Mouse (Mus musculus): Measurements from ENCODE around the gene Creg1. TPM values are rescaled to one million over a fixed set of nuclear protein-coding genes. Genes with fewer than 3 reads are reported as not detected.
A peak's percentile ranks its signal among the peaks of the same experiment; 100 is the strongest.

Gene Creg1
- polyA plus RNA-seq (2014; fragmentation: Nextera tagmentation; extraction: Ambion mirVana) = 33.6 and 41.6 TPM in 2 replicates

DNA sequence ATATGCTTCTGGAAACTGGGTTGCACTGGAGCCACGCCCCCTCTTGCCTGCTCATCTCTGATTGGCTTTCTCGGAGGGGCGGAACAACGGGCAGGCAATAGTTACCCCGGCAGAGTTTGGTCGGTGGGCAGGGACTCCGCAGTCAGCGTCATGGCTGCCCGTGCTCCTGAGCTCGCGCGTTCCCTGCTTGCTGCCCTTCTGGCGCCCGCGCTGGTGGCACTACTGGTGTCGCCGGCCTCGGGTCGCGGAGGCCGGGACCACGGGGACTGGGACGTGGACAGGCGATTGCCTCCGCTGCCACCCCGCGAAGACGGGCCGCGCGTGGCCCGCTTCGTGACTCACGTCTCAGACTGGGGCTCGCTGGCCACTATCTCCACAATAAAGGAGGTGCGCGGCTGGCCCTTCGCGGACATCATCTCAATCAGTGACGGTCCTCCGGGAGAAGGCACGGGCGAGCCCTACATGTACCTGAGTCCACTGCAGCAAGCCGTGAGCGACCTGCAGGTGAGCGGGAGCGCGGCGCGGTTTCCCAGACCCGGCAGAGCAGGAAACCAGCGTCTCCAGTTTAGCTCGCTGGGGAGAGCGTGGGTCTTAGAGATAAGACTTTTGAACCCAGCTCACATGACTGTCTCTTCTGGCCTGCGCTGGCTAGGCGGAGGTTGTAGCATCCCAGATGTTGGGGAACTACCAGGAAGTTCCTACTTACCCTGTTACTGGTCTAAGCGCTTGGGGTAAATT lies at the start of gene Creg1:
Creg1 (plus strand) TSS at position 112 of the 738 bp plus-strand sequence.
- peak; percentile 97 for ATAC-seq (ENCODE audit: insufficient number of reproducible peaks, low FRiP score, low TSS enrichment, low read depth)
- H3K9me3 ChIP-seq (ENCODE audit: control insufficient read depth, low read length) = no peaks in the 10 kb centered on the region
- H3K27ac ChIP-seq (replicated peaks; ENCODE audit: low read depth, low read length) = no peak within 1 kb of the TSS
- H3K4me3 ChIP-seq (ENCODE audit: low read depth, low read length) = peak within 1 kb of the TSS; percentile 89
- no peaks in the 10 kb centered on the region for H3K4me1 ChIP-seq (ENCODE audit: control insufficient read depth, insufficient read depth, low read length)
- under 1% methylated on average over 57 of the region's 57 CpGs for WGBS
- no peaks in the 10 kb centered on the region for H3K36me3 ChIP-seq (ENCODE audit: control insufficient read depth, insufficient read depth, low read length)
- H3K4me2 ChIP-seq (ENCODE audit: low read depth, severe bottlenecking) = peak within 1 kb of the TSS; percentile 93
- peak within 1 kb of the TSS; percentile 75 for H3K9ac ChIP-seq (ENCODE audit: low read length)
- H3K27me3 ChIP-seq (ENCODE audit: control insufficient read depth, insufficient read depth, low read length) = no peaks in the 10 kb centered on the region
- DNase-seq (ENCODE audit: low spot score) = peak; percentile 92

DNA sequence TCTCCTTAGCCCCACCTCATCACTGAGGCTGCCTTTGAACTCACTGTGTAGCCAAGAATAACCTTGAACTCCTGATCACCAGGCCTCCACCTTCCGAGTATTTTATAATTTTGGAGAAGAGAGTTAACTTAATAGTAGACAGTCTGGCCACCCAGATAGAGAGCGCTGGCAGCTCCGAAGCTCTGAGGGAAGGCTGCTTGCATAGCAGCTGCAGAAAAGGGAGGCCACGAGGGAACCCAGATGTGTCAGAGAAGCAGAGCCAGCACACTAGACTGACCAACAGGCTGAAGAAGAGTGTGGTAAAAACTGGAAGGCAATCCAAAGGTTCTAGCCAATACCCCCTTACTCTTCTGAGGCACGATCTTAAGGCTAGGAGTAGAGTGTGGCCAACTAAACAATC lies 49.7 kb upstream of the Creg1 start:
- whole genome bisulfite sequencing = 85% methylated on average over 5 of the region's 5 CpGs
- H3K9ac ChIP-seq (ENCODE audit: low read length) = no peak overlapping the region
- H3K4me2 ChIP-seq (ENCODE audit: low read depth, severe bottlenecking) = no peak overlapping the region
- H3K9me3 ChIP-seq (ENCODE audit: control insufficient read depth, low read length) = no peaks in the 10 kb centered on the region
- ATAC-seq (ENCODE audit: insufficient number of reproducible peaks, low FRiP score, low TSS enrichment, low read depth) (no peak), DNase-seq (ENCODE audit: low spot score) (no peak)
- H3K27ac ChIP-seq (replicated peaks; ENCODE audit: low read depth, low read length) = no peak overlapping the region
- H3K4me1 ChIP-seq (ENCODE audit: control insufficient read depth, insufficient read depth, low read length) = peaks cover 7% of the 10 kb centered on the region
- H3K27me3 ChIP-seq (ENCODE audit: control insufficient read depth, insufficient read depth, low read length) = no peaks in the 10 kb centered on the region; the same call in 1 of the 2 replicates
- no peak overlapping the region for H3K4me3 ChIP-seq (ENCODE audit: low read depth, low read length)
- H3K36me3 ChIP-seq (ENCODE audit: control insufficient read depth, insufficient read depth, low read length) = no peaks in the 10 kb centered on the region

DNA sequence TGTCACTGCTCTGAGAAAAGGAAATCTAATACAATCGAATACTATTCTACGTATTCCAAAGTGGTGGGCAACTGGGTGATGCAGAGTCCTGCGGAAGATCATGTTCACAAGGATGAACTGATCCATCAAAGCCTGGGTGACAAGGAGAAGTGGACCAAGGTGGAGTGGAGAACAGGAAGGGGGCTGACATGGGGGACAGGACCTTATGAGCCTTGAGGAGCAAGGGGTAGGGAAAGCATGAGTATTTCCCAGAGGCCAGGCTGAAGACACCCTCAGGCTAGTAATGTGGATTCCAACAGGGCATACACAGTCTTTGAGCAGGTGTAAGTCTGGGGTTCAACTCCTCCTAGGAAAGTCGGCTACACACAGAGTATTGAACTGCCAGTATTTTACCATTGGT lies 47.1 kb upstream of the Creg1 start:
- Histone ChIP-seq H3K9ac (ENCODE audit: low read length) (no peak overlapping the region), H3K4me2 (ENCODE audit: low read depth, severe bottlenecking) (no peak overlapping the region), H3K27me3 (ENCODE audit: control insufficient read depth, insufficient read depth, low read length) (no peaks in the 10 kb centered on the region), H3K27ac (replicated peaks; ENCODE audit: low read depth, low read length) (no peak overlapping the region), H3K9me3 (ENCODE audit: control insufficient read depth, low read length) (no peaks in the 10 kb centered on the region), H3K4me3 (ENCODE audit: low read depth, low read length) (no peak overlapping the region), H3K4me1 (ENCODE audit: control insufficient read depth, insufficient read depth, low read length) (peaks cover 7% of the 10 kb centered on the region), H3K36me3 (ENCODE audit: control insufficient read depth, insufficient read depth, low read length) (no peaks in the 10 kb centered on the region)
- WGBS = 87% methylated on average over 4 of the region's 4 CpGs
- DNase-seq (ENCODE audit: low spot score) = no peak
- no peak for ATAC-seq (ENCODE audit: insufficient number of reproducible peaks, low FRiP score, low TSS enrichment, low read depth)

DNA sequence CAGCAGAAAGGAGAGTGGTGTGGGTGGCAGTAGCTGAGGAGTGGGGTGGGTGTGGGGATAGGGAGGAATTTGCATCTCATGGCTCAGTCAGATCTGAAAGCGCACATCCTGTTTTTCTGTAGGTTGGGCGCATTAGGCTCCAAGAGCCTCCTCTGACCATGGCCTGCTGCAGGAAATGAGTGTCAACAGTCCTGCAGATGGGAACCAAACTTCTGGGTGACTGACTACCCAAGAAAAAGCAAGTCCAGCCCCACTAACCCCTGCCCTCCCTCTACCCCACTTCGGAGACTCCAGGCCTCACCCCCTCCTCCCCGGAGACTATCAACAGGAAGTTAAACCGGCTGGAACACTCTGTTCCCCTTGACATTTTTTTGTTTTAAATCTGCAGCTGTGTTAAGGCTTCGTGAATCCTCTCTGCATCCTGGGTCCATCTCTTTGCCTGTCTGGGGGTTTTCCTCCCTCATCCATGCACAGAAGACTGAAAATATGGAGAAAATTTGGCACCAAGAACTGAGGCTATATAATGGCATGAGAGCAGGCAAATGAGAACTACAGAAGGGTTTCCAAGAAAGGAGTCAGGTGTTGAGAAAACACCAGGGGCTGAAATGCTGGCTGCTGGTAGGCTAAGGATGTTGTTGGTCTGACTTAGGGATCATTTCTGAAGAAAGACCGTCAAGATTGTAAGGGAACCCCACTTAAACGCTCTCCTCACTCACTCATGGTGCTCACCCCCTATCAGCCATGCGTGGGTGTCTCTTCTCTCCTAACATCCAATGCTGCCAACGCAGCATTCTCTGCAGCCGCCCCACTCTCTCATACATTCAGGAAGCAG lies 45.6 kb upstream of the Creg1 start:
- WGBS = 51% methylated on average over 11 of the region's 11 CpGs
- ATAC-seq (ENCODE audit: insufficient number of reproducible peaks, low FRiP score, low TSS enrichment, low read depth) (0 out of 2 replicates have a peak, but pooled peaks have one; percentile 21), DNase-seq (ENCODE audit: low spot score) (no peak)
- Histone ChIP-seq H3K4me3 (ENCODE audit: low read depth, low read length) (no peak overlapping the region), H3K9ac (ENCODE audit: low read length) (no peak overlapping the region), H3K27me3 (ENCODE audit: control insufficient read depth, insufficient read depth, low read length) (no peaks in the 10 kb centered on the region), H3K36me3 (ENCODE audit: control insufficient read depth, insufficient read depth, low read length) (no peaks in the 10 kb centered on the region), H3K27ac (replicated peaks; ENCODE audit: low read depth, low read length) (no peak overlapping the region), H3K4me2 (ENCODE audit: low read depth, severe bottlenecking) (no peak overlapping the region), H3K9me3 (ENCODE audit: control insufficient read depth, low read length) (no peaks in the 10 kb centered on the region), H3K4me1 (ENCODE audit: control insufficient read depth, insufficient read depth, low read length) (peaks cover 7% of the 10 kb centered on the region)

DNA sequence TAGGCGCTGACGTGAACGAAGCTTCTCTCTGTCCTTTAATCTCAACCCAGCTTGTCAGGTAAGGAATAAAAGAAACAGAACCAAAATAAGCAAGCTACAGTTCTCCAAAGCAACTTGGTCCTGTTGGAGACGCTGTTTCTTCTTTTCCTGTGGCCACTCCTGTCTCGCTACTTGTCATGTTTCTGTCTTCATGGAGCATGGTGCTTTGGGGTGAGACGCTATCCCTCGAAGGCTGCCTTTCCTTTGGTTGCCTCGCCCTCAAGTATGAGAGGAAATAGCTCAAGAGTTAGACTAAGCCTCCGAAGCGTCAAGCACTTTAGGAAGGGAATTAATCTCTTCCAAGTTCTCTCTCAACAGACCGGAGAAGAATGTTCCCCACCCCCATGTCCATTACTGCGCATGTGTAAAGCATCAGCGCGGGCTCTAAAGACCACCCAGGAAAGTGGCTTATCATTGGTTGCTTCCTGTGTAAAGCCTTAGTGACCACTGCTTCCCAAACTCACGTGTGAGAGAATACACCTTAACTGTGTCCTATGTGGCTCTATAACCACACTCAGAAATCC lies 44.9 kb upstream of the Creg1 start:
- ATAC-seq (ENCODE audit: insufficient number of reproducible peaks, low FRiP score, low TSS enrichment, low read depth) (no peak), DNase-seq (ENCODE audit: low spot score) (no peak)
- Histone ChIP-seq H3K4me3 (ENCODE audit: low read depth, low read length) (no peak overlapping the region), H3K4me1 (ENCODE audit: control insufficient read depth, insufficient read depth, low read length) (peaks cover 7% of the 10 kb centered on the region), H3K27me3 (ENCODE audit: control insufficient read depth, insufficient read depth, low read length) (no peaks in the 10 kb centered on the region), H3K9me3 (ENCODE audit: control insufficient read depth, low read length) (no peaks in the 10 kb centered on the region), H3K4me2 (ENCODE audit: low read depth, severe bottlenecking) (no peak overlapping the region), H3K9ac (ENCODE audit: low read length) (no peak overlapping the region), H3K27ac (replicated peaks; ENCODE audit: low read depth, low read length) (no peak overlapping the region), H3K36me3 (ENCODE audit: control insufficient read depth, insufficient read depth, low read length) (no peaks in the 10 kb centered on the region)
- WGBS = 65% methylated on average over 15 of the region's 15 CpGs

DNA sequence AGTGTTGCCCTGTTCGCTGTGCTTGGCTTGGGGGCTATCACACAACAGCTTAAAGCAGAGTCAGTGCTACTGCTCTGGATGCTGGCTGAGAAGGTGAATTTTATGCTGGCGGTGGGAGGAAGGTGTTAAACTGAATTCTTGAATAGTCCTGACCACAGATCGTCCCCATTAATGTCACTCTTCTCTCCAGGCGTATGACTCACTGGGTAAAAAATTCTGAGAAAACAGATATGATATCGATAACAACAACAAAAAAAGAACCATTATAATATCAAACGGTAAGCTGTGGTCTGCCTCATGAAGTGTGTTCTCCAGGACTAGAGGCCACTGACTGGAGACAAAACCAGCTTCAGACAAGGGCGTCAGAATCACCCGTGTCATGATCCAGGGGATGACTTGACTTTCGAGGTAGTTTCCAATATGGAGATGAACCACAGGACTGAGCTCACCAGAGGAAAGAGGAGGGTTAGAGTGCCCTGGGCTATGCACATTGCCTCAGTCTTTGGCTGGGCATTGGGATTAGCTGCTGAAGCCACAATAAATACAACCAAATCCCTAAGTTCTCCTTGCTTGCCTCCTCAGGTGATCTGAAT lies 40.9 kb upstream of the Creg1 start:
- Histone ChIP-seq H3K4me2 (ENCODE audit: low read depth, severe bottlenecking) (no peak overlapping the region), H3K36me3 (ENCODE audit: control insufficient read depth, insufficient read depth, low read length) (no peaks in the 10 kb centered on the region), H3K9me3 (ENCODE audit: control insufficient read depth, low read length) (no peaks in the 10 kb centered on the region), H3K27me3 (ENCODE audit: control insufficient read depth, insufficient read depth, low read length) (no peaks in the 10 kb centered on the region), H3K27ac (replicated peaks; ENCODE audit: low read depth, low read length) (no peak overlapping the region), H3K4me1 (ENCODE audit: control insufficient read depth, insufficient read depth, low read length) (peaks cover 6% of the 10 kb centered on the region), H3K4me3 (ENCODE audit: low read depth, low read length) (no peak overlapping the region), H3K9ac (ENCODE audit: low read length) (no peak overlapping the region)
- no peak for DNase-seq (ENCODE audit: low spot score)
- ATAC-seq (ENCODE audit: insufficient number of reproducible peaks, low FRiP score, low TSS enrichment, low read depth) = no peak
- WGBS = 93% methylated on average over 9 of the region's 9 CpGs

DNA sequence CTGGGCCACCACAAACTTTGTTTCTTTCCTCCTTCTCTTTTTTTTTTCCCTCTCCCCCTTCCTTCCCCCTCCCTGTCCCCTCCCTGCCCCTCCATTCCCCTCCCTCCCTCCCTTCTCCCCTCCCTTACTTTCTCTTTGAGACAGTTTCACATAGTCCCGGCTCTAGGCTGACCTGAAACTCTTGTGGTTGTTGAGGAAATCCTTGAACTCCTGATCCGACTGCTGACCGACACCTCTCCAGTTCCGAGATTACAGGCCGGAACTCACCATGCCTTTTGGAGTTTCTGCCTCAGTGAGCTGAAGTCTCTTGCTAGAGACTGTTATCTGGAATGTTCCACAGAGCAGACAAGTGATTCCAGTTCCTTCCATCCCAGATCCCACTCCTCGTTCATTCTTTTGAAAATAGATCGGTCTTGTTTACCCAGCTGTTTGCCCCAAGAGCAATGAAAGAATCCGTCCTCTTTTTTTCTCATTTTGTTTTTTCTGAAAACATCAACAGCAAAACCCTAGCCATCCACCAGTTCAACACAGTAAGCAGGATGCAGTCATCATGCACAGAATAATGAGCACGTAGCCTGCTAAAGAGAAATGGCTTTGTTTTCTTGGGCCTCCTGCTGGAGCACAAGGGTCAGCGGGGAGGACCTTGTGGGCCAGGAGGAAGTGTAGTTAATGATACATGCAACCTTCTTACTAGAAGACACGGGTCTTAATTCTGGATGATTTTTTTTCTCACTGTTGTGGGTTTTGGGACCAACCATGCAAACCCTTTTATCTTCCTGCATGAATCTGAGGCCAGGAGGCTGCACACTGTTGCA lies 39.1 kb upstream of the Creg1 start:
- no peaks in the 10 kb centered on the region for H3K36me3 ChIP-seq (ENCODE audit: control insufficient read depth, insufficient read depth, low read length)
- WGBS = 73% methylated on average over 11 of the region's 11 CpGs
- ATAC-seq (ENCODE audit: insufficient number of reproducible peaks, low FRiP score, low TSS enrichment, low read depth) (no peak), DNase-seq (ENCODE audit: low spot score) (no peak)
- H3K9me3 ChIP-seq (ENCODE audit: control insufficient read depth, low read length) = no peaks in the 10 kb centered on the region
- no peaks in the 10 kb centered on the region for H3K27me3 ChIP-seq (ENCODE audit: control insufficient read depth, insufficient read depth, low read length)
- no peak overlapping the region for H3K9ac ChIP-seq (ENCODE audit: low read length)
- no peak overlapping the region for H3K4me3 ChIP-seq (ENCODE audit: low read depth, low read length)
- no peak overlapping the region for H3K4me2 ChIP-seq (ENCODE audit: low read depth, severe bottlenecking)
- no peaks in the 10 kb centered on the region for H3K4me1 ChIP-seq (ENCODE audit: control insufficient read depth, insufficient read depth, low read length)
- no peak overlapping the region for H3K27ac ChIP-seq (replicated peaks; ENCODE audit: low read depth, low read length)

Data from limb, embryonic 11.5 days (tissue).